Mouse (Mus musculus): ENCODE data around the gene Anks1. TPM values are rescaled to one million over a fixed set of nuclear protein-coding genes. Genes with fewer than 3 reads are reported as not detected.

The Anks1 gene
- polyA plus RNA-seq, 1 experiment from 2014 or later = 3.4 TPM

GRCm38 (mm10) chr17:28013259-28013875 is 104.3 kb downstream of the Anks1 start:
- no peaks in the 10 kb centered on the region for H3K9me3 ChIP-seq (replicated peaks)
- WGBS (ENCODE audit: insufficient replicate concordance) = 9% methylated on average over 12 of the region's 12 CpGs
- H3K4me1 ChIP-seq (replicated peaks) = peaks cover 95% of the 10 kb centered on the region
- peak overlapping the region; percentile 21 for H3K4me3 ChIP-seq (replicated peaks)
- H3K4me2 ChIP-seq = peak overlapping the region; percentile 54
- no peaks in the 10 kb centered on the region for H3K36me3 ChIP-seq (replicated peaks)
- peak; percentile 70 for ATAC-seq (ENCODE audit: insufficient read depth)
- no peak overlapping the region for H3K9ac ChIP-seq
- H3K27ac ChIP-seq (replicated peaks) = peak overlapping the region; percentile 65
- no peaks in the 10 kb centered on the region for H3K27me3 ChIP-seq

DNA sequence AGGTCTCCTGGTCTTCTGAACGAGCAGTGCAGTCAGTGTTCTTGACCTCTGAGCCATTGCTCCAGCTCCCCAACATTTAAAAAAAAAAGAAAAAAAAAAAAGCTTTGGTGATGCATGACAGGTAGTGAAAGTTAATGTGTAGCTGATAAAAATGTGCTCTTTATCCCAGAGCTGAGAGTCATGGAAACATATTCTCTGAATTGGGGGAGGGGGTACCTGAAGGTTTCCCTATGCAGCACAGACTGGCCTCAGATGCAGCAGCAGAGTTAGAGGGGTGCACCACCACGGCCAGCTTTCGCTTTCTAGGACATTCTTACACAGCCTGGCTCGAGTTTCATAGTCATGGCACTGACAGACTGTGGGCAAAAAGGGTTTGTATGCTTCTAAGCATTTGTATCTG is 105.3 kb downstream of the Anks1 start:
- no peak overlapping the region for H3K9ac ChIP-seq
- peaks cover 89% of the 10 kb centered on the region for H3K4me1 ChIP-seq (replicated peaks)
- peak overlapping the region; percentile 64 for H3K27ac ChIP-seq (replicated peaks)
- H3K4me2 ChIP-seq = peak overlapping the region; percentile 23; the same call in 1 of the 2 replicates
- 44% methylated on average over 4 of the region's 4 CpGs for WGBS (ENCODE audit: insufficient replicate concordance)
- ATAC-seq (ENCODE audit: insufficient read depth) = no peak
- no peaks in the 10 kb centered on the region for H3K9me3 ChIP-seq (replicated peaks)
- H3K27me3 ChIP-seq = no peaks in the 10 kb centered on the region
- no peak overlapping the region for H3K4me3 ChIP-seq (replicated peaks)
- no peaks in the 10 kb centered on the region for H3K36me3 ChIP-seq (replicated peaks)

GRCm38 (mm10) chr17:28015068-28015730 is 106.1 kb downstream of the Anks1 start:
- peak; percentile 57 for ATAC-seq (ENCODE audit: insufficient read depth)
- H3K4me2 ChIP-seq = peak overlapping the region; percentile 23
- H3K27me3 ChIP-seq = no peaks in the 10 kb centered on the region
- no peak overlapping the region for H3K9ac ChIP-seq
- no peaks in the 10 kb centered on the region for H3K36me3 ChIP-seq (replicated peaks)
- H3K9me3 ChIP-seq (replicated peaks) = no peaks in the 10 kb centered on the region
- no peak overlapping the region for H3K4me3 ChIP-seq (replicated peaks)
- peak overlapping the region; percentile 64 for H3K27ac ChIP-seq (replicated peaks)
- WGBS (ENCODE audit: insufficient replicate concordance) = 17% methylated on average over 17 of the region's 17 CpGs
- peaks cover 89% of the 10 kb centered on the region for H3K4me1 ChIP-seq (replicated peaks)

DNA sequence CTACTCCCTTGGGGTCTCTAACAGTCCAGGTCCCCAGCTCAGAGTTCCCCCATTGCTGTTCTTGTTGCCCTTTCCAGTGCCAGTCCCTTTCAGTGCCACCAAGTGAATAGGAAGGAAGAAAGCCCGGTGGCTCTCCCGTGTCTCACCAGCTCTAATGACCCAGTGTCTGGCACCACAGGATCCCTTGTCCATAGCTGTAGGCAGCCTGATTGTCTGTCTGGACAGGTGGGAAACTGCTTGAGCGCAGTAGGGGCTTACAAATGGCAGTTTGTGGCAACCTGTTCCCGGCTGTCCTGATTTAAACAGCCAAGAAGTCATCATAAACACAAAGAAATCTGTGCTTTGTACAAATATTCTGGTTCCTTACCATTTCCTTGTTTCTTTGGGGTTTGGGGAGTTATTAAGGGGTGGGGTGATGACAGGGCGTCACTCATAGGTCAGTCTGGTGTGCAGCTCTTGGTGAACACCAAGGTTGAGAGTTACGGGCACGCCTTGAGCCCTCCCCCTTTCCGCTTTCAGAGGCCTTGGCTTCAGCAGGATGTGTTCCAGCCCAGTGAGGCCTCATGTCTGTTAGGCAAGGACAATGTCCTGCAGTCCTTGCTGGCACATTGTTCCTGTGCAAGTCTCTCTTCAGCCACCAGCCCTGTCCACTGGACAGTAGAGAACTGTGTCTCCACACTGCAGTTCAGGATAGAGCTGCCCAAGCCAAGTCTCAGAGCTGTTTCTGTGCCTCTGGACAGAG is 107.1 kb downstream of the Anks1 start:
- no peak for ATAC-seq (ENCODE audit: insufficient read depth)
- no peak overlapping the region for H3K9ac ChIP-seq
- peaks cover 81% of the 10 kb centered on the region for H3K4me1 ChIP-seq (replicated peaks)

DNA sequence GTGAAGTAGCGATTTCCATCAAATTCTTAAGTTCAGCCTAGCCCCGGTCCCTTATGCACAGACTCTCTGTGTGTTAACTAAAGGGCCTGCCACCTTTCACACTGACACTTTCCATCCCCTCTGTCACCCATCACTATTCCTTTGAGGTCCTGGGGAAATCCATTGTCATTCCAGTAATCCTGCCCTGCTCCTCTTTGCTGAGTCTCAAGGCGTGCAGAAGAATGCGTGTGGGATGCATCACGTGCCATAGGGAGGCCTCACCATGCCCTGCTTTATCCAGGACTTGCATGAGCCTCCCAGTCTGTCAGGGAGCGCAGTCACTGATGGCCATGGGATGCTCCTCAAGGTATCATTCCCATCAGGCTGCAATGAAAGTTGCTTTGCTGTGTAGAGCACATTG is 109.2 kb downstream of the Anks1 start:
- H3K27ac ChIP-seq (replicated peaks) = no peak overlapping the region
- no peak overlapping the region for H3K4me2 ChIP-seq
- H3K9ac ChIP-seq = no peak overlapping the region
- H3K36me3 ChIP-seq (replicated peaks) = no peaks in the 10 kb centered on the region
- ATAC-seq (ENCODE audit: insufficient read depth) = no peak
- H3K9me3 ChIP-seq (replicated peaks) = no peaks in the 10 kb centered on the region
- no peaks in the 10 kb centered on the region for H3K27me3 ChIP-seq
- H3K4me3 ChIP-seq (replicated peaks) = no peak overlapping the region
- H3K4me1 ChIP-seq (replicated peaks) = peaks cover 63% of the 10 kb centered on the region
- 77% methylated on average over 6 of the region's 6 CpGs for WGBS (ENCODE audit: insufficient replicate concordance)

More for the DNA sequence above, 107.1 kb downstream of the Anks1 start:
- H3K4me2 ChIP-seq = no peak overlapping the region; the same call in 1 of the 2 replicates
- no peaks in the 10 kb centered on the region for H3K27me3 ChIP-seq
- no peak overlapping the region for H3K4me3 ChIP-seq (replicated peaks)
- no peaks in the 10 kb centered on the region for H3K9me3 ChIP-seq (replicated peaks)
- 46% methylated on average over 8 of the region's 8 CpGs for WGBS (ENCODE audit: insufficient replicate concordance)
- no peaks in the 10 kb centered on the region for H3K36me3 ChIP-seq (replicated peaks)
- H3K27ac ChIP-seq (replicated peaks) = peak overlapping the region; percentile 64

- no peak overlapping the region for H3K4me2 ChIP-seq
- H3K27me3 ChIP-seq = no peaks in the 10 kb centered on the region
- no peak overlapping the region for H3K27ac ChIP-seq (replicated peaks)
- WGBS (ENCODE audit: insufficient replicate concordance) = 52% methylated on average over 11 of the region's 11 CpGs
- H3K4me3 ChIP-seq (replicated peaks) = no peak overlapping the region
- H3K4me1 ChIP-seq (replicated peaks) = peaks cover 59% of the 10 kb centered on the region
- H3K9me3 ChIP-seq (replicated peaks) = no peaks in the 10 kb centered on the region
- H3K9ac ChIP-seq = no peak overlapping the region
- no peak for ATAC-seq (ENCODE audit: insufficient read depth)
- H3K36me3 ChIP-seq (replicated peaks) = no peaks in the 10 kb centered on the region
Measured at GRCm38 (mm10) chr17:28018776-28019175, 109.7 kb downstream of the Anks1 start.

- Histone ChIP-seq H3K4me2 (no peak overlapping the region), H3K4me1 (replicated peaks) (peaks cover 51% of the 10 kb centered on the region), H3K9ac (no peak overlapping the region), H3K4me3 (replicated peaks) (no peak overlapping the region), H3K27me3 (no peaks in the 10 kb centered on the region), H3K27ac (replicated peaks) (no peak overlapping the region), H3K36me3 (replicated peaks) (no peaks in the 10 kb centered on the region), H3K9me3 (replicated peaks) (no peaks in the 10 kb centered on the region)
- ATAC-seq (ENCODE audit: insufficient read depth) = no peak
- 65% methylated on average over 21 of the region's 21 CpGs for WGBS (ENCODE audit: insufficient replicate concordance)
Measured at GRCm38 (mm10) chr17:28019785-28020696, 110.9 kb downstream of the Anks1 start.

DNA sequence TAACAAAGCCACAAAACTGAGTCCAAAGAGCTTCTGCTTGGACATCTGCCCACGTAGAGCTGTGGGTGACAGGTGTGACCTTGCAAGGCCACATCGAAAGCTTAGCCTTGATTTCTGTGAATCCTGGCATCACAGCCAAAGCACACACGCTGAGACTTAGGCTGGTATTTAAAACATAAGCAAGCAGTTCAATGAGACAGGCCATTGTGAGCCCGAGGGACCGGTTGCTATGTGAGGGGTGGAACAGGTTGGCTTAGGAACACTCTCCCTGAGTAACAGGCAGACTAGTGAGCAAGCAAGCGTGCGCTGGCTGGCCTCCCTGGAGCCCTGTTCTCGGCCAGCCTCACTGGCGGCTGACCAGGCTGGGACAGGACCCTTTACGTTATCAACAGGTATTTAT is 112.8 kb downstream of the Anks1 start:
- WGBS (ENCODE audit: insufficient replicate concordance) = 73% methylated on average over 10 of the region's 10 CpGs
- Histone ChIP-seq H3K9me3 (replicated peaks) (no peaks in the 10 kb centered on the region), H3K9ac (no peak overlapping the region), H3K27me3 (no peaks in the 10 kb centered on the region), H3K4me2 (no peak overlapping the region), H3K4me1 (replicated peaks) (peaks cover 50% of the 10 kb centered on the region), H3K4me3 (replicated peaks) (no peak overlapping the region), H3K36me3 (replicated peaks) (no peaks in the 10 kb centered on the region), H3K27ac (replicated peaks) (no peak overlapping the region)
- no peak for ATAC-seq (ENCODE audit: insufficient read depth)

DNA sequence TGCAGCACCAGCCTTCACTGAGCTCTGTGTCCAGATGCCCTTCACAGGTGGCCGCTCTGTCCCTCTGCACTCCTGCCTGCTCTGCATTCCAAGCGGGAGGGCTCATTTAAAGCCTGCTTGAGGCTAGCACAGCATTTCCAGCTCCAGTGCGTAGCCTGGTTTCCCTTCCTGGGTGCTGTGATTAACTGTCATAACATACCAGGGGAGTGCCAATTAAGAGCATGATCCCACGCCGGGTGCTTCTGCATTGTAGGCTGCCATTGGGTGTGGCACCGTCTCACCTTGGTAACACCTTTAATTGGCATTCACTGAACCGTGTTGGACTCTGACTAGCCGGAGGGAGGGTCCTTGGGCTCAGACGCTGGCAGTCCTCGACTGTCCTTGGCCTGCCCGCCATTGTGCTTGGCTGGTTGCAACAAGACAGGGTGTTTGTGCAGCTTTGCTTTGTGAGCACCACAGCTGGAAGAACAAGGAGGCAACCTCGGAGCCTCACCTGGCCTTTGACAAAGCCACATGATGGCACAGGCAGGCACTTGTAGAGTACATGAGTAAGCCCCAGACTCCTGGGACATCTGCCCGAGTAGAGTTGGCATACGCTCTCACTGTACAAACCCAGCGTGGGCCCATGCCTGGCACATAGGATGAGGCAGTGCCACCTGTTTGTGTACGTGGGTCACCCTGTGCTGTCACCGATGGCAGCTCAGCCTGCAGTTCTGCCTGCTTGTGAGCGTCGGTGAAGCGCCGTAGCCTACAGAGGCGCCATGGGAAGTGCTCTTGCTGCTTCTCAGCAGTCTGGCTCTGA is 113.9 kb downstream of the Anks1 start:
- Histone ChIP-seq H3K9ac (no peak overlapping the region), H3K27ac (replicated peaks) (no peak overlapping the region), H3K27me3 (no peaks in the 10 kb centered on the region), H3K4me1 (replicated peaks) (peaks cover 47% of the 10 kb centered on the region), H3K4me3 (replicated peaks) (no peak overlapping the region), H3K9me3 (replicated peaks) (no peaks in the 10 kb centered on the region), H3K36me3 (replicated peaks) (0 out of 2 replicates have a peak, but pooled peaks cover 3% of the 10 kb centered on the region), H3K4me2 (no peak overlapping the region)
- no peak for ATAC-seq (ENCODE audit: insufficient read depth)
- 79% methylated on average over 22 of the region's 22 CpGs for WGBS (ENCODE audit: insufficient replicate concordance)

DNA sequence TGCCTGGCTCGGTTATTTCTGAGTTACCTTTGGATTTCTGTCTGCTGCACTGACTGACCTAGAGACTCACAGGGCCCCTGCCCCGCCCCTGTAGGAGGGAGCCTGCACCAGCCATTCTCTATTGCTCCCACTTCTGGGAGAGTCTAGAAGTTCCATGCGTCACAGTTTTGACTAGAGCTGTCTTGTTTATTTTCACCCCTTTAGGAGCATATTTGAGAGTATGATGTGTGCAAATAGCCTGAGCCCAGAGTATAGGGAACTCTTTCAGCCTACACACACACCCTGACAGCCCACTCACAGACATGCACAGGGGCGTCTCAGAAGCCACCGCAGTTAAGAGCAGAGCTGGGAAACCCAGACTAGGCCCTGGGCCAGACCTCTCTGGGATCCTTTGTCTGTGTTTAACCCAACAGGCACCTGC is 116.4 kb downstream of the Anks1 start:
- no peak overlapping the region for H3K4me3 ChIP-seq (replicated peaks)
- 52% methylated on average over 5 of the region's 5 CpGs for WGBS (ENCODE audit: insufficient replicate concordance)
- H3K9ac ChIP-seq = no peak overlapping the region
- H3K9me3 ChIP-seq (replicated peaks) = no peaks in the 10 kb centered on the region
- H3K4me1 ChIP-seq (replicated peaks) = peaks cover 39% of the 10 kb centered on the region
- H3K27me3 ChIP-seq = no peaks in the 10 kb centered on the region
- H3K27ac ChIP-seq (replicated peaks) = peak overlapping the region; percentile 59
- H3K36me3 ChIP-seq (replicated peaks) = 0 out of 2 replicates have a peak, but pooled peaks cover 3% of the 10 kb centered on the region
- H3K4me2 ChIP-seq = no peak overlapping the region
- ATAC-seq (ENCODE audit: insufficient read depth) = peak; percentile 29; the same call in 1 of the 2 replicates

Data from liver, embryonic 15.5 days (tissue).